Mouse (Mus musculus): ENCODE measurements around the gene Igf1r. TPM values are rescaled to one million over a fixed set of nuclear protein-coding genes. Genes with fewer than 3 reads are reported as not detected.
A peak's percentile ranks its signal among the peaks of the same experiment; 100 is the strongest.
"Not testable (repeated sequence)": the region's sequence is repeated elsewhere in the genome, so short reads cannot be mapped to it uniquely, and the experiment has no call there.

Igf1r gene
- polyA plus RNA-seq, 1 experiment from 2014 or later = 6.8 TPM

DNA sequence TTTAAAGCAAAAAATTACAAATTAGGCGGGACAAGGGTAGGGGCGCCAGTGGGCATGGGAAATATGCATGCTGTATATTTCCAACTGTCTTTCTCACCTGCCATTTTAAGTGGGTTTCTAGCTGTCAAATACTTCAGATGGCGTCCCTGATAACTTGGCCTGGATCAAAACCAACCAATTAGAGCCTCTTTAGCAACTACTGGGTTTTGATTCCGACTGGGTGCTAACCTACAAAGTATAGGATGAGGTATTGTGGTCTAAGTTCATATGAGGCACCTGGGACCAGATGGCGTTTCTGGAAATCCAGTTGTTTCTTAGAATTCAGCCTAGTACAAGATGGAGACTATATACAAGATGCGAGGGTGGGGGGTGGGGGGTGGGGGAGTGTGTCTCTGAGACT, 319.2 kb downstream of the Igf1r start:
- H3K4me1 ChIP-seq (replicated peaks; ENCODE audit: control insufficient read depth, insufficient read depth) = no peaks in the 10 kb centered on the region
- no peak overlapping the region for H3K4me2 ChIP-seq (replicated peaks; ENCODE audit: low read depth)
- WGBS = 93% methylated on average over 6 of the region's 6 CpGs
- H3K9me3 ChIP-seq (ENCODE audit: control insufficient read depth, low read length) = no peaks in the 10 kb centered on the region
- no peaks in the 10 kb centered on the region for H3K36me3 ChIP-seq (ENCODE audit: control insufficient read depth, insufficient read depth, low read length)
- DNase-seq (ENCODE audit: low spot score) (no peak), ATAC-seq (ENCODE audit: low FRiP score, low TSS enrichment) (no peak)
- H3K27me3 ChIP-seq (ENCODE audit: control insufficient read depth, insufficient read depth, low read length) = no peaks in the 10 kb centered on the region
- TF ChIP-seq EP300 (optimal IDR thresholded peaks at IDR 0.05) (no peak), CTCF (IDR thresholded peaks at IDR 0.05; ENCODE audit: low read depth) (no peak)
- no peak overlapping the region for H3K4me3 ChIP-seq (ENCODE audit: low read depth, low read length)
- no peak overlapping the region for H3K9ac ChIP-seq (ENCODE audit: low read length)
- H3K27ac ChIP-seq (replicated peaks) = no peak overlapping the region

- TF ChIP-seq CTCF (IDR thresholded peaks at IDR 0.05; ENCODE audit: low read depth) (no peak), EP300 (optimal IDR thresholded peaks at IDR 0.05) (no peak)
- Histone ChIP-seq H3K9ac (ENCODE audit: low read length) (no peak overlapping the region), H3K27ac (replicated peaks) (no peak overlapping the region), H3K4me1 (replicated peaks; ENCODE audit: control insufficient read depth, insufficient read depth) (no peaks in the 10 kb centered on the region), H3K36me3 (ENCODE audit: control insufficient read depth, insufficient read depth, low read length) (no peaks in the 10 kb centered on the region), H3K9me3 (ENCODE audit: control insufficient read depth, low read length) (no peaks in the 10 kb centered on the region), H3K4me3 (ENCODE audit: low read depth, low read length) (no peak overlapping the region), H3K27me3 (ENCODE audit: control insufficient read depth, insufficient read depth, low read length) (no peaks in the 10 kb centered on the region), H3K4me2 (replicated peaks; ENCODE audit: low read depth) (no peak overlapping the region)
- DNase-seq (ENCODE audit: low spot score) = no peak
- 89% methylated on average over 10 of the region's 10 CpGs for WGBS
- no peak for ATAC-seq (ENCODE audit: low FRiP score, low TSS enrichment)
These were observed 320.0 kb downstream of the Igf1r start for GRCm38 (mm10) chr7:68272607-68273006.

DNA sequence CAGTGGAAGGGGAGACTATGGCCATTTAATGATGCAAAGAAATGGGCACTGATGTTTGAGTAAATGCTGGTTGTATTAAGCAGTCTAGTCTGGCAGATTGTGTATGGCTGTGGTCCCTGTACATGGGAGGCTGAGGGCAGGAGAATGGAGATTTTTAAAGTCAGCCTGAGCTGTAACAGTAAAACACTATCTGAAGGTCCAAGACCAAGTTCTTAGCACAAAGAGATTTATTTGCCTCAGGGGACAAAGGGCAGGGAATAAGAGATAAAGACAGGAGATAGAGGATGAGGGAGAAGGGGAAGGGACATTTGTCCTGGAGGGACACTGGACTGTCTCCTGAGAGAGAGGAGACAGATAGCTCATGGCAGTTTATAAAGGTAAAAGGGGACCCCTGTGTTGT, 320.9 kb downstream of the Igf1r start, which contains the start of gene Fam169b:
Gene Fam169b, plus strand, starts transcription at position 325 of the 400 bp plus-strand sequence.
- no peak within 1 kb of the TSS for H3K27ac ChIP-seq (replicated peaks)
- H3K4me2 ChIP-seq (replicated peaks; ENCODE audit: low read depth) = no peak within 1 kb of the TSS
- no peak for DNase-seq (ENCODE audit: low spot score)
- no peaks in the 10 kb centered on the region for H3K27me3 ChIP-seq (ENCODE audit: control insufficient read depth, insufficient read depth, low read length)
- H3K4me3 ChIP-seq (ENCODE audit: low read depth, low read length) = no peak within 1 kb of the TSS
- no peaks in the 10 kb centered on the region for H3K36me3 ChIP-seq (ENCODE audit: control insufficient read depth, insufficient read depth, low read length)
- ATAC-seq (ENCODE audit: low FRiP score, low TSS enrichment) = no peak
- H3K9me3 ChIP-seq (ENCODE audit: control insufficient read depth, low read length) = no peaks in the 10 kb centered on the region
- H3K9ac ChIP-seq (ENCODE audit: low read length) = no peak within 1 kb of the TSS
- no peak for TF ChIP-seq CTCF (IDR thresholded peaks at IDR 0.05; ENCODE audit: low read depth)
- TF ChIP-seq EP300 (optimal IDR thresholded peaks at IDR 0.05) = no peak
- H3K4me1 ChIP-seq (replicated peaks; ENCODE audit: control insufficient read depth, insufficient read depth) = no peaks in the 10 kb centered on the region

- TF ChIP-seq EP300 (optimal IDR thresholded peaks at IDR 0.05) = no peak
- TF ChIP-seq CTCF (IDR thresholded peaks at IDR 0.05; ENCODE audit: low read depth) = no peak
- Histone ChIP-seq H3K4me2 (replicated peaks; ENCODE audit: low read depth) (no peak overlapping the region), H3K36me3 (ENCODE audit: control insufficient read depth, insufficient read depth, low read length) (no peaks in the 10 kb centered on the region), H3K27ac (replicated peaks) (no peak overlapping the region), H3K4me1 (replicated peaks; ENCODE audit: control insufficient read depth, insufficient read depth) (no peaks in the 10 kb centered on the region), H3K4me3 (ENCODE audit: low read depth, low read length) (no peak overlapping the region), H3K9ac (ENCODE audit: low read length) (no peak overlapping the region), H3K9me3 (ENCODE audit: control insufficient read depth, low read length) (no peaks in the 10 kb centered on the region), H3K27me3 (ENCODE audit: control insufficient read depth, insufficient read depth, low read length) (no peaks in the 10 kb centered on the region)
- DNase-seq (ENCODE audit: low spot score) (no peak), ATAC-seq (ENCODE audit: low FRiP score, low TSS enrichment) (no peak)
- WGBS = 67% methylated on average over 2 of the region's 2 CpGs
These were observed 321.6 kb downstream of the Igf1r start for GRCm38 (mm10) chr7:68274218-68274617.

DNA sequence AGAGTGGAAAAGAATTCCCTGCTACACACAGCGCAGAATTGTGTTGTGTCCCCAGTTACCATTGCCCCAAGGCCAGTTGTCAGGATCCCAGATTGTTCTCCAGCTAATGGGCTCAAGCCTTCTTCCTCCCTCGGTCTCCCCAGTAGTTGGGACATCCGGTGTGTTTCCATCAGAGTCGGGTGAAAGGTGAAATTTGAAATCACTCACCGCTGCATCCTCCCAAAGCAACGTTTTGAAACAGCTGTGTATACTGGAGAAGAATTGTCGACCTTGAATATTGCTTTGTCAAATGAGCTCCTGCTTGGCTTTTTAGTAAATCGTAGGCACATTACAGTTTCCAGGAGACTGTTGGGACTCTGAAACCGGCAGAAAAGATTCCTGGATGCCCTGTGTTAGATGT, 322.3 kb downstream of the Igf1r start:
- DNase-seq (ENCODE audit: low spot score) (no peak), ATAC-seq (ENCODE audit: low FRiP score, low TSS enrichment) (no peak)
- 65% methylated on average over 9 of the region's 9 CpGs for WGBS
- Histone ChIP-seq H3K27ac (replicated peaks) (no peak overlapping the region), H3K9me3 (ENCODE audit: control insufficient read depth, low read length) (no peaks in the 10 kb centered on the region), H3K36me3 (ENCODE audit: control insufficient read depth, insufficient read depth, low read length) (no peaks in the 10 kb centered on the region), H3K27me3 (ENCODE audit: control insufficient read depth, insufficient read depth, low read length) (no peaks in the 10 kb centered on the region), H3K4me2 (replicated peaks; ENCODE audit: low read depth) (no peak overlapping the region), H3K4me1 (replicated peaks; ENCODE audit: control insufficient read depth, insufficient read depth) (no peaks in the 10 kb centered on the region), H3K4me3 (ENCODE audit: low read depth, low read length) (no peak overlapping the region), H3K9ac (ENCODE audit: low read length) (no peak overlapping the region)
- no peak for TF ChIP-seq CTCF (IDR thresholded peaks at IDR 0.05; ENCODE audit: low read depth)
- TF ChIP-seq EP300 (optimal IDR thresholded peaks at IDR 0.05) = no peak

- not testable (repeated sequence) for H3K9ac ChIP-seq (ENCODE audit: low read length); H3K27me3 ChIP-seq (ENCODE audit: control insufficient read depth, insufficient read depth, low read length); ATAC-seq (ENCODE audit: low FRiP score, low TSS enrichment); H3K9me3 ChIP-seq (ENCODE audit: control insufficient read depth, low read length); H3K27ac ChIP-seq (replicated peaks); DNase-seq (ENCODE audit: low spot score); H3K36me3 ChIP-seq (ENCODE audit: control insufficient read depth, insufficient read depth, low read length); H3K4me1 ChIP-seq (replicated peaks; ENCODE audit: control insufficient read depth, insufficient read depth)
- Histone ChIP-seq H3K4me2 (replicated peaks; ENCODE audit: low read depth) (peak overlapping the region; percentile 62), H3K4me3 (ENCODE audit: low read depth, low read length) (peak overlapping the region; percentile 29)
- WGBS = 49% methylated on average over 9 of the region's 9 CpGs
These were observed 322.8 kb downstream of the Igf1r start for GRCm38 (mm10) chr7:68275445-68275837.
